Mouse (Mus musculus) liver, adult 2 months (tissue): ENCODE data around the gene Tyrobp. TPM values are rescaled to one million over a fixed set of nuclear protein-coding genes. Genes with fewer than 3 reads are reported as not detected.
A peak's percentile ranks its signal among the peaks of the same experiment; 100 is the strongest.

Experiments used
- DNase-seq: peaks from one replicate; pipeline ENCODE4 v3.0.0-alpha.2; 2011; ENCODE audit warnings: low read depth, low spot score; ENCODE audit errors: extremely low read depth
- H3K27ac ChIP-seq: fragments of 200-500 bp; replicated peaks from 2 replicates; pipeline ENCODE4 v1.5.1; 2012; ENCODE audit warnings: low read depth, mild to moderate bottlenecking, control low read depth, inconsistent platforms, low read length; ENCODE audit not compliant: insufficient read depth
- H3K27me3 ChIP-seq: fragments of 200-500 bp; 2 replicates; pipeline ENCODE4 v1.6.1; 2012; ENCODE audit warnings: mild to moderate bottlenecking, moderate library complexity, low read length, inconsistent platforms; ENCODE audit not compliant: control insufficient read depth, insufficient read depth
- H3K36me3 ChIP-seq: fragments of 200-500 bp; 2 replicates; pipeline ENCODE4 v1.6.1; 2012; ENCODE audit warnings: low read length, inconsistent platforms; ENCODE audit not compliant: control insufficient read depth, insufficient read depth
- H3K4me1 ChIP-seq: fragments of 200-500 bp; 2 replicates; pipeline ENCODE4 v1.6.1; 2011; ENCODE audit warnings: low read length; ENCODE audit not compliant: control insufficient read depth, insufficient read depth
- H3K4me3 ChIP-seq: fragments of 200-500 bp; 2 replicates; pipeline ENCODE4 v1.5.1; 2011; ENCODE audit warnings: low read depth, mild to moderate bottlenecking, control low read depth, low read length, moderate library complexity; ENCODE audit not compliant: insufficient read depth
- H3K79me2 ChIP-seq: fragments of 200-500 bp; 2 replicates; pipeline ENCODE4 v1.6.1; 2012; ENCODE audit warnings: inconsistent platforms, mild to moderate bottlenecking, low read length, moderate library complexity; ENCODE audit not compliant: control insufficient read depth, insufficient read depth
- H3K9ac ChIP-seq: fragments of 200-500 bp; 2 replicates; pipeline ENCODE4 v1.6.1; 2012; ENCODE audit warnings: low read depth, mild to moderate bottlenecking, control low read depth, inconsistent platforms, low read length
- CTCF ChIP-seq: fragments of 200-500 bp; IDR thresholded peaks from 2 replicates; pipeline ENCODE4 v1.5.1; 2011; ENCODE audit warnings: low read depth, low read length, control low read depth
- POLR2A ChIP-seq: fragments of 200-500 bp; IDR thresholded peaks from 2 replicates; pipeline ENCODE4 v1.6.1; 2011; ENCODE audit warnings: low read length, control low read depth; ENCODE audit not compliant: insufficient read depth; ENCODE audit errors: extremely low read depth
- WGBS: fragments of 180-500 bp; shearing (Covaris S2); methylation state at CpG from one replicate; pipeline ENCODE4 v1.1.7; 2018; 5-methylcytosine and 5-hydroxymethylcytosine counted together
- polyA plus RNA-seq: library from polyadenylated mRNA; depleted of rRNA; stranded (reverse); fragments of >200 nt; gene quantifications from 2 replicates; pipeline ENCODE4 v1.2.3, GENCODE M21; 2012
- total RNA-seq: library from RNA; depleted of rRNA; stranded (reverse); fragments of >200 nt; gene quantifications from 2 replicates; pipeline ENCODE4 v1.2.3, GENCODE M21; 2014

Gene Tyrobp
- total and polyA plus RNA-seq, 2 experiments = 46.1 to 86.4 TPM

DNA sequence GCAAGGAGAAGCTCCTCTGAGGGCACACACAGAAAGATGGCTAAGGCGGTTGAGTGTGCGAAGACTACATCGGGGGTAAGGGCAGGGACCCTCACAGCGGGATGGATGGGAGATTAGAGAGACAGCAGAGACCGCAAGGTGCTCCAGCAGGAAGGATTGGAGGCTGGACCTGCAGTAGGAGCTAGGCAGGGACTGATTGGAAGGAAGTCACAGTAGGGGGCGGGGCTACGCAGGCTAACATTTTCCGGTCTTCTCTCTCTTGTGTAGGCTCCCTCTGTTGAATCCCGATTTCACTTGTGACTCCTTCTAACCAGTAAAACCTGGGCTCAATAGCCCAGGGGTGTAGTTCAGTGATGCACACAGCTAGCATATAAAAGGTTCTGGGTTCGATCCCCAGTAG is 23.3 kb downstream of the Tyrobp start:
- TF ChIP-seq POLR2A = no peak
- no peak for TF ChIP-seq CTCF
- H3K9ac ChIP-seq = no peak overlapping the region
- H3K4me3 ChIP-seq = no peak overlapping the region
- no peaks in the 10 kb centered on the region for H3K36me3 ChIP-seq
- H3K27ac ChIP-seq = no peak overlapping the region
- no peaks in the 10 kb centered on the region for H3K27me3 ChIP-seq
- no peak for DNase-seq
- no peaks in the 10 kb centered on the region for H3K79me2 ChIP-seq
- H3K4me1 ChIP-seq = no peaks in the 10 kb centered on the region
- WGBS = 64% methylated on average over 10 of the region's 10 CpGs

DNA sequence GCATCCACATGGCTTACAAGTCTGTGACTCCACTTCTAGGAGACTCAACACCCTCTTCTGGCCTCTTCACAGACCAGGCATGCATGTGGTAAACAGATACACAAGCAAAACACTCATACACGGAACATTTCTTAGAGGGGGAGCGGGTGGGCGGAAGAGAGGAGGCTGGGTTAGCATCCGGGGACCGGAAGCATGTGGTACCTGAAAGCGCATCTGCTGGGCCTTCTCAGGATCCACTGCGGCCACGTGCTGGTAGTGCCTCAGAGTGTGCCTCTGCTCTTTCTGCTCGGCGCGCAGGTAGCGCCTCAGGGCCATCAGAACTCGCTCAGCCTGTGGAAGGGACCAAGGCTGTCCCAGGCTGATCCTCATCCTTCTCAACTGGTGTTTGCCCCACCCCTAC is 26.2 kb downstream of the Tyrobp start:
- Histone ChIP-seq H3K36me3 (no peaks in the 10 kb centered on the region), H3K79me2 (no peaks in the 10 kb centered on the region), H3K27ac (no peak overlapping the region), H3K27me3 (peaks cover 7% of the 10 kb centered on the region), H3K4me3 (no peak overlapping the region), H3K4me1 (no peaks in the 10 kb centered on the region), H3K9ac (no peak overlapping the region)
- DNase-seq = no peak
- 89% methylated on average over 13 of the region's 13 CpGs for WGBS
- TF ChIP-seq CTCF (no peak), POLR2A (no peak)

DNA sequence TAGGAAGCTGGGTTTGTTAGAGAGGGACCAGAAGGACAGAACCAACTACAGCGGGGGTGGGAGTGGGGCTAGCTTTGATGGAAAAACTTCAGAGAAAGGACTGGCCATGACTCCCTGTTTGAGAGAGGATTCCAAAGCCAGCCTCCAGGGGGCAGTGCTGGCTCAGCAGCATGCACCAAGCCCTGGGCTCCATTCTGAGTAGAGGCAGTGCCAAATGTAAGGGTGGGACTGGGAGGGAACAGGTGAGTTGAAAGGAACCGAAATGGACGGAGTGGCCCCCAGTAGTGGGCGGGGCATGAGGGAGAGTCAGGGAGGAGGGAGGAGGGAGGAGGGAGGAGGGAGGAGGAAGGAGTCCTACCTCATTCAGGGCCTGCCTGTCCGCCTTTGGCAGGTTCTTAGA is 27.1 kb downstream of the Tyrobp start:
- Histone ChIP-seq H3K9ac (no peak overlapping the region), H3K4me3 (no peak overlapping the region), H3K36me3 (no peaks in the 10 kb centered on the region), H3K27me3 (peaks cover 8% of the 10 kb centered on the region), H3K4me1 (no peaks in the 10 kb centered on the region), H3K27ac (no peak overlapping the region), H3K79me2 (no peaks in the 10 kb centered on the region)
- 31% methylated on average over 5 of the region's 5 CpGs for WGBS
- peak; percentile 32 for DNase-seq
- TF ChIP-seq CTCF (peak; percentile 94), POLR2A (no peak)

DNA sequence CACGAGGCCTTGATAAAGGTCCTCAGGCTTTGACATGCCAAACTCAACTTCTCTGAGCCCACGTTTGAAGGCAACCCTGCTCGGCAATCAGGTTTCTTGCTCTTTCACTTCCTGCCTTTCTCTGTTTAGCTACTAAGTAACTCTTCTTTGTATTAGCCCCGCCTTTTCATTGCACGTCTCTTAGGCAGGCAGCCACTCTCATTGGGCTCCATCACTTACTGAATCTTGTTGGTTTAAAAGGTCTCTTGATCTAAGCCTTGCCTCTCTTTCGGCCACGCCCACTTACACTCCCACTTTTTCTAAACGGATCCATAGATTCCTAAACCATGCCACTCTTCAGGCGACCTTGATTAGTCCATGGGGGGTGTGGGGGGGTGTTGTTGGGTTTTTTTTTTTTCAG is 30.1 kb downstream of the Tyrobp start:
- H3K36me3 ChIP-seq = no peaks in the 10 kb centered on the region
- no peaks in the 10 kb centered on the region for H3K79me2 ChIP-seq
- no peak for DNase-seq
- H3K9ac ChIP-seq = no peak overlapping the region
- no peak overlapping the region for H3K4me3 ChIP-seq
- peaks cover 11% of the 10 kb centered on the region for H3K27me3 ChIP-seq
- no peaks in the 10 kb centered on the region for H3K4me1 ChIP-seq
- no peak overlapping the region for H3K27ac ChIP-seq
- WGBS = 39% methylated on average over 9 of the region's 9 CpGs
- TF ChIP-seq POLR2A (no peak), CTCF (no peak)

DNA sequence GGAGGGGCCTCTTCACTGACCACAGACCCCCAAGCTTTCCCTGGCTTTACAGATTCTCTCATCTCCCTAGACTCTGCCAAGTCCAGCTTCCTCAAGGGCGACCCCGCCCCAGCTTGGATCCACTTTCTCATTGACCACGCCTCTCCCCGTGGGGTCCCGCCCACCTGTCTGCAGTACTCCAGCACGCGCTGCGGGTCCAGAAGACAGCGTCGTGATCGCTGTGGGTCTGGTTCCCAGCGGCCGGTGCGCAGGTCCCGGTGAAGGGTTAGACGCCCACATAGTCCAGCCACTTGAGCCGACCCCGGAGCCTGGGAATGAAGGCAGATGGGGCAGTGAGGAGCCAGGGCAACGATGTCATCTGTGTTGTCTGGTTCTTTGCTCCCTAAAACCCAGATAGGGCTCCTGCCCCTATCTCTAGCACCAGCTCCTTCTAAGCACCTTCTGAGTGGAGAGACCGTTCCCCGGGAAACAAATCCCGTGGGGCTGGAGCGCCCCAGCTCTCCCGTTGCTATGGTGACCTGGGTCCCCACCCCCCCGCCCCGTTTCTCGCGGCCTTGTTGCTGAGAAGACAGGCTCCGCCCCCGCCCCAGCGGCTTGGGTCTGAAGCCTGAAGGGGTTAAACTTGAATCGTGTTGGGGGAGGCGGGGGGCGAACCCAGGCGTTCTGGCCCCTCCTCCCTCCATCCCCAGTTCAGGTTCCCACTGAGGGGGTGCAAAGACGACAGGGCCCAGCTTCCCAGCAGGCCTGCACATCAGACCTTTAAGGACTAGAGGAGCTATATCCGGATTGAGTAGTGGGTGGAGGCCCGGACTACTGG is 30.8 kb downstream of the Tyrobp start:
- H3K27ac ChIP-seq = no peak overlapping the region
- H3K4me3 ChIP-seq = no peak overlapping the region; the same call in 1 of the 2 replicates
- TF ChIP-seq POLR2A = no peak
- no peak for TF ChIP-seq CTCF
- H3K9ac ChIP-seq = no peak overlapping the region
- 2% methylated on average over 38 of the region's 38 CpGs for WGBS
- DNase-seq = no peak
- no peaks in the 10 kb centered on the region for H3K79me2 ChIP-seq
- H3K4me1 ChIP-seq = no peaks in the 10 kb centered on the region
- H3K27me3 ChIP-seq = peaks cover 11% of the 10 kb centered on the region
- no peaks in the 10 kb centered on the region for H3K36me3 ChIP-seq

DNA sequence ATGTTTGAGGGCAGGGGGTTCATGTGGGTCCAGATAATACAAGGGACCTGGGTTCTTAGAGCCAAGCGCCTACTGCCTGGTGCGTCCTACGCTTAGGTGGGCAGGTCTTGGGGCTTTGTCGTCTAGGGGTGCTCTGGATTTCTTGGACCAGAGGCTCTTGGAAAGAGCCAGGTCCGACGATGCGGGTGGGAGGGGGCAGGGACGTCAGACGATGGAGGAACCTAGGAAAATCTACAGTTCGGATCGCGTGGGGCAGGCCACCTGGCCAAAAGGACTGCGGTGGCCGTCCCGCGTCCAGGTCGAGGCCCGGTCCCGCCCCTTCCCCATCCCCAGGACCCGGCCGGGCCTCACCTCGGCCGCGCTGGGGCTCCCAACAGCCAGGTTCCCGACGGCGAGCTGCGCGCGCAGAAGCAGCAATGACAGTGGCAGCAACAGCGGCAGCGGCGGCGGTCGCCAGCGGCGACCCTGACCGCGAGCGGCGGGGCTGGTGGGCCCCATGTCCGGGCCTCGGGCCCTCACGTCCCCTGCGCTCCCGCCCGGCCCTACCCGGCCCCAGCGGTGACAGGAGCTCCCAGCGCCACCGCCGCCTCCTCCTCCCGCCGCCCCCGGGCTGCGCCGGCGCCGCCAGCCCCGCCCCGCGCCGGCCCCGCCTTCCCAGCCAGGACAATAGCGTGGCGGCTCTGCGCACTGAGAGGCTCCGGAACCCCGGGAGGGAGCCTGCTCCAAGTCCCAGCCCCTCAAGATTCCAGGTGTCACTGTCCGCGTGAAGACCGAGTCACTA is 31.6 kb downstream of the Tyrobp start, which contains the start of gene Aplp1:
Gene Aplp1 (minus strand): TSS at position 565 of the 781 bp plus-strand sequence.
- 2% methylated on average over 49 of the region's 72 CpGs for WGBS
- Histone ChIP-seq H3K27ac (no peak within 1 kb of the TSS), H3K36me3 (no peaks in the 10 kb centered on the region), H3K27me3 (peaks cover 11% of the 10 kb centered on the region), H3K79me2 (no peaks in the 10 kb centered on the region), H3K9ac (peak within 1 kb of the TSS; percentile 53), H3K4me1 (no peaks in the 10 kb centered on the region), H3K4me3 (peak within 1 kb of the TSS; percentile 56; the same call in 1 of the 2 replicates)
- no peak for TF ChIP-seq POLR2A
- TF ChIP-seq CTCF = no peak
- no peak for DNase-seq
